Mouse (Mus musculus) forebrain, embryonic 14.5 days (tissue): ENCODE measurements around the gene Ftcd. TPM values are rescaled to one million over a fixed set of nuclear protein-coding genes. Genes with fewer than 3 reads are reported as not detected.

Experiments
- ATAC-seq: fragments of 200-750 bp; cut with Nextera tagmentation; 2 replicates; pipeline ENCODE4 v1.8.0; 2017; ENCODE audit warnings: mild to moderate bottlenecking, moderate library complexity
- DNase-seq: peaks from one replicate; pipeline ENCODE4 v3.0.0-alpha.2; 2015; ENCODE audit warnings: low spot score
- H3K27ac ChIP-seq: fragments of 300-500 bp; sonication (generic); 2 replicates; pipeline ENCODE4 v1.5.1; 2014; ENCODE audit warnings: low read depth, mild to moderate bottlenecking, control low read depth, low read length, moderate library complexity
- H3K27me3 ChIP-seq: fragments of 300-500 bp; sonication (generic); replicated peaks from 2 replicates; pipeline ENCODE4 v1.6.1; 2014; ENCODE audit warnings: low read length, control low read depth, mixed read lengths; ENCODE audit not compliant: control insufficient read depth, insufficient read depth
- H3K36me3 ChIP-seq: fragments of 300-500 bp; sonication (generic); 2 replicates; pipeline ENCODE4 v1.6.1; 2014; ENCODE audit warnings: low read length, control low read depth; ENCODE audit not compliant: control insufficient read depth, insufficient read depth
- H3K4me1 ChIP-seq: fragments of 300-500 bp; sonication (generic); 2 replicates; pipeline ENCODE4 v1.6.1; 2014; ENCODE audit warnings: antibody characterized with exemption, low read length, control low read depth; ENCODE audit not compliant: control insufficient read depth, insufficient read depth
- H3K4me2 ChIP-seq: fragments of 300-500 bp; sonication (generic); 2 replicates; pipeline ENCODE4 v1.6.1; 2014; ENCODE audit warnings: mild to moderate bottlenecking, control low read depth, low read length
- H3K4me3 ChIP-seq: fragments of 300-500 bp; sonication (generic); 2 replicates; pipeline ENCODE4 v1.5.1; 2014; ENCODE audit warnings: low read depth, low read length, control low read depth
- H3K9ac ChIP-seq: fragments of 300-500 bp; sonication (generic); 2 replicates; pipeline ENCODE4 v1.6.1; 2014; ENCODE audit warnings: mild to moderate bottlenecking, low read length, control low read depth, moderate library complexity
- H3K9me3 ChIP-seq: fragments of 300-500 bp; sonication (generic); replicated peaks from 2 replicates; pipeline ENCODE4 v1.6.1; 2016; ENCODE audit warnings: low read length, control low read depth, mixed read lengths; ENCODE audit not compliant: control insufficient read depth
- WGBS: fragments of 180-500 bp; shearing (Covaris S2); extraction: QIAGEN DNeasy Blood & Tissue Kit; methylation state at CpG from one replicate; pipeline ENCODE4 v1.1.7; 2014; 5-methylcytosine and 5-hydroxymethylcytosine counted together
- polyA plus RNA-seq: library from polyadenylated mRNA; unstranded; fragments of >200 nt; fragmentation: Nextera tagmentation; extraction: Ambion mirVana; gene quantifications from 2 replicates; pipeline ENCODE4 v1.2.1, GENCODE M21; 2014

Gene Ftcd
- polyA plus RNA-seq, 1 experiment from 2014 or later = not detected

GRCm38 (mm10) chr10:76546566-76546965, 28.9 kb upstream of the Ftcd start:
- no peaks in the 10 kb centered on the region for H3K9me3 ChIP-seq
- H3K27ac ChIP-seq = no peak overlapping the region
- DNase-seq = no peak
- no peak for ATAC-seq
- no peak overlapping the region for H3K4me3 ChIP-seq
- no peaks in the 10 kb centered on the region for H3K27me3 ChIP-seq
- H3K4me1 ChIP-seq = no peaks in the 10 kb centered on the region
- H3K36me3 ChIP-seq = peaks cover 99% of the 10 kb centered on the region
- WGBS = 93% methylated on average over 8 of the region's 8 CpGs
- H3K4me2 ChIP-seq = no peak overlapping the region
- no peak overlapping the region for H3K9ac ChIP-seq

GRCm38 (mm10) chr10:76548218-76548617, 27.2 kb upstream of the Ftcd start:
- Histone ChIP-seq H3K27ac (no peak overlapping the region), H3K9me3 (no peaks in the 10 kb centered on the region), H3K36me3 (peaks cover 99% of the 10 kb centered on the region), H3K4me2 (no peak overlapping the region), H3K4me3 (no peak overlapping the region), H3K9ac (no peak overlapping the region), H3K27me3 (no peaks in the 10 kb centered on the region), H3K4me1 (no peaks in the 10 kb centered on the region)
- DNase-seq (no peak), ATAC-seq (no peak)
- WGBS = 95% methylated on average over 8 of the region's 8 CpGs

GRCm38 (mm10) chr10:76550458-76550857, 25.0 kb upstream of the Ftcd start:
- Histone ChIP-seq H3K27ac (no peak overlapping the region), H3K4me3 (no peak overlapping the region), H3K4me1 (no peaks in the 10 kb centered on the region), H3K27me3 (no peaks in the 10 kb centered on the region), H3K4me2 (no peak overlapping the region), H3K36me3 (peaks cover 97% of the 10 kb centered on the region), H3K9ac (no peak overlapping the region), H3K9me3 (no peaks in the 10 kb centered on the region)
- ATAC-seq (no peak), DNase-seq (no peak)
- WGBS = 92% methylated on average over 5 of the region's 5 CpGs

GRCm38 (mm10) chr10:76551556-76551955, 23.9 kb upstream of the Ftcd start:
- Histone ChIP-seq H3K4me3 (no peak overlapping the region), H3K27me3 (no peaks in the 10 kb centered on the region), H3K27ac (no peak overlapping the region), H3K9ac (no peak overlapping the region), H3K4me1 (no peaks in the 10 kb centered on the region), H3K9me3 (no peaks in the 10 kb centered on the region), H3K36me3 (peaks cover 92% of the 10 kb centered on the region), H3K4me2 (no peak overlapping the region)
- WGBS = 71% methylated on average over 3 of the region's 3 CpGs
- DNase-seq = no peak
- no peak for ATAC-seq

GRCm38 (mm10) chr10:76554061-76554460, 21.4 kb upstream of the Ftcd start:
- H3K4me2 ChIP-seq = no peak overlapping the region
- 91% methylated on average over 5 of the region's 5 CpGs for WGBS
- DNase-seq = no peak
- peaks cover 69% of the 10 kb centered on the region for H3K36me3 ChIP-seq
- no peak for ATAC-seq
- H3K9ac ChIP-seq = no peak overlapping the region
- H3K9me3 ChIP-seq = no peaks in the 10 kb centered on the region
- no peak overlapping the region for H3K4me3 ChIP-seq
- H3K27ac ChIP-seq = no peak overlapping the region
- H3K27me3 ChIP-seq = no peaks in the 10 kb centered on the region
- no peaks in the 10 kb centered on the region for H3K4me1 ChIP-seq

GRCm38 (mm10) chr10:76561972-76562371, 13.5 kb upstream of the Ftcd start, which contains the start of gene Spatc1l:
TSS of gene Spatc1l (plus strand) at chr10:76562272.
- H3K27me3 ChIP-seq = no peaks in the 10 kb centered on the region
- DNase-seq = no peak
- no peaks in the 10 kb centered on the region for H3K9me3 ChIP-seq
- whole genome bisulfite sequencing = 89% methylated on average over 10 of the region's 10 CpGs
- H3K27ac ChIP-seq = no peak within 1 kb of the TSS
- no peak within 1 kb of the TSS for H3K4me3 ChIP-seq
- no peak within 1 kb of the TSS for H3K4me2 ChIP-seq
- no peaks in the 10 kb centered on the region for H3K4me1 ChIP-seq
- H3K9ac ChIP-seq = no peak within 1 kb of the TSS
- ATAC-seq = no peak
- no peaks in the 10 kb centered on the region for H3K36me3 ChIP-seq

GRCm38 (mm10) chr10:76569996-76570685, 5.3 kb upstream of the Ftcd start:
- no peak overlapping the region for H3K4me2 ChIP-seq
- H3K36me3 ChIP-seq = no peaks in the 10 kb centered on the region
- no peaks in the 10 kb centered on the region for H3K9me3 ChIP-seq
- H3K27me3 ChIP-seq = no peaks in the 10 kb centered on the region
- no peak overlapping the region for H3K4me3 ChIP-seq
- DNase-seq (no peak), ATAC-seq (no peak)
- no peak overlapping the region for H3K9ac ChIP-seq
- 95% methylated on average over 22 of the region's 22 CpGs for WGBS
- no peak overlapping the region for H3K27ac ChIP-seq
- H3K4me1 ChIP-seq = no peaks in the 10 kb centered on the region

- no peak overlapping the region for H3K9ac ChIP-seq
- H3K4me3 ChIP-seq = no peak overlapping the region
- H3K27ac ChIP-seq = no peak overlapping the region
- H3K27me3 ChIP-seq = no peaks in the 10 kb centered on the region
- H3K4me2 ChIP-seq = no peak overlapping the region
- 70% methylated on average over 2 of the region's 2 CpGs for WGBS
- ATAC-seq (no peak), DNase-seq (no peak)
- no peaks in the 10 kb centered on the region for H3K4me1 ChIP-seq
- no peaks in the 10 kb centered on the region for H3K9me3 ChIP-seq
- H3K36me3 ChIP-seq = no peaks in the 10 kb centered on the region
Observed at GRCm38 (mm10) chr10:76571070-76571469, 4.4 kb upstream of the Ftcd start.

- no peak for ATAC-seq
- no peak overlapping the region for H3K4me3 ChIP-seq
- no peak overlapping the region for H3K4me2 ChIP-seq
- H3K27ac ChIP-seq = no peak overlapping the region
- no peak for DNase-seq
- no peaks in the 10 kb centered on the region for H3K4me1 ChIP-seq
- no peaks in the 10 kb centered on the region for H3K9me3 ChIP-seq
- 17% methylated on average over 3 of the region's 3 CpGs for WGBS
- H3K36me3 ChIP-seq = no peaks in the 10 kb centered on the region
- H3K27me3 ChIP-seq = no peaks in the 10 kb centered on the region
- no peak overlapping the region for H3K9ac ChIP-seq
Observed at GRCm38 (mm10) chr10:76572151-76572550, 3.3 kb upstream of the Ftcd start.
